Mouse (Mus musculus): ENCODE data around the gene Mmaa. TPM values are rescaled to one million over a fixed set of nuclear protein-coding genes. Genes with fewer than 3 reads are reported as not detected.

Mmaa gene
- total RNA-seq, 1 experiment: 3.0 TPM

GRCm38 (mm10) chr8:79329182-79329581 is 34.4 kb upstream of the Mmaa start:
- no peaks in the 10 kb centered on the region for H3K36me3 ChIP-seq (ENCODE audit: control insufficient read depth, insufficient read depth, low read length, poor library complexity, severe bottlenecking)
- no peak overlapping the region for H3K27ac ChIP-seq (ENCODE audit: insufficient read depth, low read depth, low read length, poor library complexity, severe bottlenecking)
- H3K9me3 ChIP-seq (ENCODE audit: control insufficient read depth, insufficient read depth, low read depth, low read length): no peaks in the 10 kb centered on the region
- in situ Hi-C loops (cut with MboI; ENCODE audit: low sequenced_read_pairs in 2 of 2, unreplicated experiment in 2 of 2): no loop called here
- H3K9ac ChIP-seq (ENCODE audit: insufficient read depth, low read depth, low read length, poor library complexity, severe bottlenecking): no peak overlapping the region
- H3K4me3 ChIP-seq (ENCODE audit: insufficient read depth in 1 of 2, low read depth in 1 of 2, low read length in 2 of 2, poor library complexity in 1 of 2, severe bottlenecking in 1 of 2): no peak overlapping the region
- 0 out of 4 replicates have a peak, but pooled peaks cover 2% of the 10 kb centered on the region in 2 experiments for H3K4me1 ChIP-seq (ENCODE audit: control insufficient read depth in 2 of 2, insufficient read depth in 2 of 2, low read length in 2 of 2, poor library complexity in 1 of 2)
- no peak for DNase-seq (ENCODE audit: low read depth, low spot score)
- TF ChIP-seq HCFC1 (IDR thresholded peaks at IDR 0.05; ENCODE audit: borderline replicate concordance, insufficient read depth, low read length): no peak
- TF ChIP-seq ZC3H11A (IDR thresholded peaks at IDR 0.05; ENCODE audit: borderline replicate concordance, low read depth, low read length): no peak
- TF ChIP-seq MAFK (IDR thresholded peaks at IDR 0.05; ENCODE audit: insufficient read depth, low read depth, low read length): no peak
- TF ChIP-seq CHD2 (IDR thresholded peaks at IDR 0.05; ENCODE audit: low read depth, low read length): no peak
- no peak for TF ChIP-seq ZNF384 (IDR thresholded peaks at IDR 0.05; ENCODE audit: low read depth, low read length)

GRCm38 (mm10) chr8:79325510-79325909 is 30.8 kb upstream of the Mmaa start:
- H3K36me3 ChIP-seq (ENCODE audit: control insufficient read depth, insufficient read depth, low read length, poor library complexity, severe bottlenecking): no peaks in the 10 kb centered on the region
- DNase-seq (ENCODE audit: low read depth, low spot score): no peak
- H3K9ac ChIP-seq (ENCODE audit: insufficient read depth, low read depth, low read length, poor library complexity, severe bottlenecking): no peak overlapping the region
- in situ Hi-C loops (cut with MboI; ENCODE audit: low sequenced_read_pairs in 2 of 2, unreplicated experiment in 2 of 2): no loop called here
- 0 out of 4 replicates have a peak, but pooled peaks cover 0 to 2% of the 10 kb centered on the region in 2 experiments for H3K4me1 ChIP-seq (ENCODE audit: control insufficient read depth in 2 of 2, insufficient read depth in 2 of 2, low read length in 2 of 2, poor library complexity in 1 of 2)
- TF ChIP-seq MAFK (IDR thresholded peaks at IDR 0.05; ENCODE audit: insufficient read depth, low read depth, low read length) (no peak), ZC3H11A (IDR thresholded peaks at IDR 0.05; ENCODE audit: borderline replicate concordance, low read depth, low read length) (no peak), ZNF384 (IDR thresholded peaks at IDR 0.05; ENCODE audit: low read depth, low read length) (no peak), CHD2 (IDR thresholded peaks at IDR 0.05; ENCODE audit: low read depth, low read length) (no peak), HCFC1 (IDR thresholded peaks at IDR 0.05; ENCODE audit: borderline replicate concordance, insufficient read depth, low read length) (no peak)
- no peaks in the 10 kb centered on the region for H3K9me3 ChIP-seq (ENCODE audit: control insufficient read depth, insufficient read depth, low read depth, low read length)
- H3K27ac ChIP-seq (ENCODE audit: insufficient read depth, low read depth, low read length, poor library complexity, severe bottlenecking): no peak overlapping the region
- no peak overlapping the region for H3K4me3 ChIP-seq (ENCODE audit: insufficient read depth in 1 of 2, low read depth in 1 of 2, low read length in 2 of 2, poor library complexity in 1 of 2, severe bottlenecking in 1 of 2)

- Histone ChIP-seq H3K9ac (ENCODE audit: insufficient read depth, low read depth, low read length, poor library complexity, severe bottlenecking) (no peak overlapping the region), H3K27ac (ENCODE audit: insufficient read depth, low read depth, low read length, poor library complexity, severe bottlenecking) (no peak overlapping the region), H3K4me1 (ENCODE audit: control insufficient read depth in 2 of 2, insufficient read depth in 2 of 2, low read length in 2 of 2, poor library complexity in 1 of 2) (0 out of 4 replicates have a peak, but pooled peaks cover 0 to 2% of the 10 kb centered on the region in 2 experiments), H3K36me3 (ENCODE audit: control insufficient read depth, insufficient read depth, low read length, poor library complexity, severe bottlenecking) (no peaks in the 10 kb centered on the region), H3K9me3 (ENCODE audit: control insufficient read depth, insufficient read depth, low read depth, low read length) (no peaks in the 10 kb centered on the region), H3K4me3 (ENCODE audit: insufficient read depth in 1 of 2, low read depth in 1 of 2, low read length in 2 of 2, poor library complexity in 1 of 2, severe bottlenecking in 1 of 2) (no peak overlapping the region)
- in situ Hi-C loops (cut with MboI; ENCODE audit: low sequenced_read_pairs in 2 of 2, unreplicated experiment in 2 of 2): no loop called here
- TF ChIP-seq MAFK (IDR thresholded peaks at IDR 0.05; ENCODE audit: insufficient read depth, low read depth, low read length) (no peak), HCFC1 (IDR thresholded peaks at IDR 0.05; ENCODE audit: borderline replicate concordance, insufficient read depth, low read length) (no peak), ZC3H11A (IDR thresholded peaks at IDR 0.05; ENCODE audit: borderline replicate concordance, low read depth, low read length) (no peak), ZNF384 (IDR thresholded peaks at IDR 0.05; ENCODE audit: low read depth, low read length) (no peak), CHD2 (IDR thresholded peaks at IDR 0.05; ENCODE audit: low read depth, low read length) (no peak)
- no peak for DNase-seq (ENCODE audit: low read depth, low spot score)
These were observed 30.2 kb upstream of the Mmaa start for GRCm38 (mm10) chr8:79324928-79325327.

- no peak overlapping the region for H3K4me3 ChIP-seq (ENCODE audit: insufficient read depth in 1 of 2, low read depth in 1 of 2, low read length in 2 of 2, poor library complexity in 1 of 2, severe bottlenecking in 1 of 2)
- no peak overlapping the region for H3K9ac ChIP-seq (ENCODE audit: insufficient read depth, low read depth, low read length, poor library complexity, severe bottlenecking)
- TF ChIP-seq ZNF384 (IDR thresholded peaks at IDR 0.05; ENCODE audit: low read depth, low read length) (no peak), HCFC1 (IDR thresholded peaks at IDR 0.05; ENCODE audit: borderline replicate concordance, insufficient read depth, low read length) (no peak), ZC3H11A (IDR thresholded peaks at IDR 0.05; ENCODE audit: borderline replicate concordance, low read depth, low read length) (no peak), CHD2 (IDR thresholded peaks at IDR 0.05; ENCODE audit: low read depth, low read length) (no peak), MAFK (IDR thresholded peaks at IDR 0.05; ENCODE audit: insufficient read depth, low read depth, low read length) (no peak)
- in situ Hi-C loops (cut with MboI; ENCODE audit: low sequenced_read_pairs in 2 of 2, unreplicated experiment in 2 of 2): no loop called here
- DNase-seq (ENCODE audit: low read depth, low spot score): no peak
- no peaks in the 10 kb centered on the region for H3K9me3 ChIP-seq (ENCODE audit: control insufficient read depth, insufficient read depth, low read depth, low read length)
- H3K4me1 ChIP-seq (ENCODE audit: control insufficient read depth in 2 of 2, insufficient read depth in 2 of 2, low read length in 2 of 2, poor library complexity in 1 of 2): 0 out of 4 replicates have a peak, but pooled peaks cover 0 to 2% of the 10 kb centered on the region in 2 experiments
- H3K27ac ChIP-seq (ENCODE audit: insufficient read depth, low read depth, low read length, poor library complexity, severe bottlenecking): no peak overlapping the region
- H3K36me3 ChIP-seq (ENCODE audit: control insufficient read depth, insufficient read depth, low read length, poor library complexity, severe bottlenecking): no peaks in the 10 kb centered on the region
These were observed 29.3 kb upstream of the Mmaa start for GRCm38 (mm10) chr8:79324036-79324435.
